Mouse (Mus musculus): ENCODE results near the gene Suco. TPM values are rescaled to one million over a fixed set of nuclear protein-coding genes. Genes with fewer than 3 reads are reported as not detected.

The Suco gene
- total and polyA plus RNA-seq, 3 experiments: 2.0 to 90.6 (median 58.9) TPM

- H3K27me3 ChIP-seq (ENCODE audit: insufficient read depth, low read length): no peaks in the 10 kb centered on the region
- ATAC-seq (ENCODE audit: extremely low read depth, insufficient number of reproducible peaks, low FRiP score, poor library complexity, severe bottlenecking) (peak; percentile 93), DNase-seq (ENCODE audit: low spot score) (peak; percentile 34)
- peak overlapping the region; percentile 10; the same call in 1 of the 2 replicates for H3K4me3 ChIP-seq (ENCODE audit: low read depth, low read length)
- no peaks in the 10 kb centered on the region for H3K36me3 ChIP-seq (replicated peaks)
- no peaks in the 10 kb centered on the region for H3K9me3 ChIP-seq (replicated peaks)
- peak; percentile 61 for TF ChIP-seq TAL1 (conservative IDR thresholded peaks at IDR 0.05; ENCODE audit: low read depth, low read length)
- TF ChIP-seq CTCF (IDR thresholded peaks at IDR 0.05; ENCODE audit: low read depth, low read length): no peak
- peaks cover 67% of the 10 kb centered on the region for H3K4me1 ChIP-seq (ENCODE audit: insufficient read depth, low read depth, low read length)
Observed at GRCm38 (mm10) chr1:161791854-161792686, 84.4 kb downstream of the Suco start.

- H3K36me3 ChIP-seq (replicated peaks): no peaks in the 10 kb centered on the region
- TF ChIP-seq CTCF (IDR thresholded peaks at IDR 0.05; ENCODE audit: low read depth, low read length) (no peak), GATA2 (IDR thresholded peaks at IDR 0.05; ENCODE audit: borderline replicate concordance, low read depth, low read length) (no peak), GATA1 (IDR thresholded peaks at IDR 0.05; ENCODE audit: borderline replicate concordance, low read length) (no peak), TAL1 (conservative IDR thresholded peaks at IDR 0.05; ENCODE audit: low read depth, low read length) (no peak), POLR2AphosphoS5 (IDR thresholded peaks at IDR 0.05; ENCODE audit: insufficient replicate concordance, low read depth, low read length) (no peak)
- H3K9me3 ChIP-seq (replicated peaks): no peaks in the 10 kb centered on the region
- peaks cover 59% of the 10 kb centered on the region for H3K4me1 ChIP-seq (ENCODE audit: insufficient read depth, low read depth, low read length)
- H3K27me3 ChIP-seq (ENCODE audit: insufficient read depth, low read length): no peaks in the 10 kb centered on the region
- no peak for DNase-seq (ENCODE audit: low spot score)
- ATAC-seq (ENCODE audit: extremely low read depth, insufficient number of reproducible peaks, low FRiP score, poor library complexity, severe bottlenecking): no peak
- H3K4me3 ChIP-seq (ENCODE audit: low read depth, low read length): no peak within 1 kb of the TSS
Observed at GRCm38 (mm10) chr1:161788339-161788738, 88.1 kb downstream of the Suco start, which contains the start of gene Fasl. Fasl (minus strand) TSS chr1:161788495.

- no peak for TF ChIP-seq TAL1 (conservative IDR thresholded peaks at IDR 0.05; ENCODE audit: low read depth, low read length)
- no peak for TF ChIP-seq GATA2 (IDR thresholded peaks at IDR 0.05; ENCODE audit: borderline replicate concordance, low read depth, low read length)
- no peak for TF ChIP-seq GATA1 (IDR thresholded peaks at IDR 0.05; ENCODE audit: borderline replicate concordance, low read length)
- no peak for TF ChIP-seq CTCF (IDR thresholded peaks at IDR 0.05; ENCODE audit: low read depth, low read length)
- no peak for TF ChIP-seq POLR2AphosphoS5 (IDR thresholded peaks at IDR 0.05; ENCODE audit: insufficient replicate concordance, low read depth, low read length)
- H3K4me1 ChIP-seq (ENCODE audit: insufficient read depth, low read depth, low read length): peaks cover 25% of the 10 kb centered on the region
- H3K9me3 ChIP-seq (replicated peaks): no peaks in the 10 kb centered on the region
- H3K27me3 ChIP-seq (ENCODE audit: insufficient read depth, low read length): no peaks in the 10 kb centered on the region
- no peaks in the 10 kb centered on the region for H3K36me3 ChIP-seq (replicated peaks)
- no peak overlapping the region for H3K4me3 ChIP-seq (ENCODE audit: low read depth, low read length)
- ATAC-seq (ENCODE audit: extremely low read depth, insufficient number of reproducible peaks, low FRiP score, poor library complexity, severe bottlenecking) (no peak), DNase-seq (ENCODE audit: low spot score) (no peak)
Observed at GRCm38 (mm10) chr1:161782725-161783124, 93.8 kb downstream of the Suco start.

GRCm38 (mm10) chr1:161781594-161781993 is 94.9 kb downstream of the Suco start:
- Histone ChIP-seq H3K9me3 (replicated peaks) (no peaks in the 10 kb centered on the region), H3K36me3 (replicated peaks) (no peaks in the 10 kb centered on the region), H3K4me3 (ENCODE audit: low read depth, low read length) (no peak overlapping the region), H3K27me3 (ENCODE audit: insufficient read depth, low read length) (no peaks in the 10 kb centered on the region), H3K4me1 (ENCODE audit: insufficient read depth, low read depth, low read length) (peaks cover 24% of the 10 kb centered on the region)
- no peak for ATAC-seq (ENCODE audit: extremely low read depth, insufficient number of reproducible peaks, low FRiP score, poor library complexity, severe bottlenecking)
- no peak for DNase-seq (ENCODE audit: low spot score)
- TF ChIP-seq POLR2AphosphoS5 (IDR thresholded peaks at IDR 0.05; ENCODE audit: insufficient replicate concordance, low read depth, low read length) (no peak), CTCF (IDR thresholded peaks at IDR 0.05; ENCODE audit: low read depth, low read length) (no peak), TAL1 (conservative IDR thresholded peaks at IDR 0.05; ENCODE audit: low read depth, low read length) (no peak), GATA1 (IDR thresholded peaks at IDR 0.05; ENCODE audit: borderline replicate concordance, low read length) (no peak), GATA2 (IDR thresholded peaks at IDR 0.05; ENCODE audit: borderline replicate concordance, low read depth, low read length) (no peak)

GRCm38 (mm10) chr1:161779057-161779456 is 97.4 kb downstream of the Suco start:
- ATAC-seq (ENCODE audit: extremely low read depth, insufficient number of reproducible peaks, low FRiP score, poor library complexity, severe bottlenecking) (no peak), DNase-seq (ENCODE audit: low spot score) (no peak)
- peaks cover 17% of the 10 kb centered on the region for H3K4me1 ChIP-seq (ENCODE audit: insufficient read depth, low read depth, low read length)
- TF ChIP-seq TAL1 (conservative IDR thresholded peaks at IDR 0.05; ENCODE audit: low read depth, low read length): no peak
- no peak for TF ChIP-seq GATA2 (IDR thresholded peaks at IDR 0.05; ENCODE audit: borderline replicate concordance, low read depth, low read length)
- TF ChIP-seq POLR2AphosphoS5 (IDR thresholded peaks at IDR 0.05; ENCODE audit: insufficient replicate concordance, low read depth, low read length): no peak
- TF ChIP-seq CTCF (IDR thresholded peaks at IDR 0.05; ENCODE audit: low read depth, low read length): no peak
- TF ChIP-seq GATA1 (IDR thresholded peaks at IDR 0.05; ENCODE audit: borderline replicate concordance, low read length): no peak
- no peaks in the 10 kb centered on the region for H3K27me3 ChIP-seq (ENCODE audit: insufficient read depth, low read length)
- no peak overlapping the region for H3K4me3 ChIP-seq (ENCODE audit: low read depth, low read length)
- H3K9me3 ChIP-seq (replicated peaks): no peaks in the 10 kb centered on the region
- H3K36me3 ChIP-seq (replicated peaks): no peaks in the 10 kb centered on the region

- no peak for ATAC-seq (ENCODE audit: extremely low read depth, insufficient number of reproducible peaks, low FRiP score, poor library complexity, severe bottlenecking)
- H3K4me1 ChIP-seq (ENCODE audit: insufficient read depth, low read depth, low read length): peaks cover 23% of the 10 kb centered on the region
- H3K4me3 ChIP-seq (ENCODE audit: low read depth, low read length): no peak overlapping the region
- no peaks in the 10 kb centered on the region for H3K27me3 ChIP-seq (ENCODE audit: insufficient read depth, low read length)
- DNase-seq (ENCODE audit: low spot score): no peak
- TF ChIP-seq GATA1 (IDR thresholded peaks at IDR 0.05; ENCODE audit: borderline replicate concordance, low read length) (no peak), GATA2 (IDR thresholded peaks at IDR 0.05; ENCODE audit: borderline replicate concordance, low read depth, low read length) (no peak), TAL1 (conservative IDR thresholded peaks at IDR 0.05; ENCODE audit: low read depth, low read length) (no peak), CTCF (IDR thresholded peaks at IDR 0.05; ENCODE audit: low read depth, low read length) (no peak), POLR2AphosphoS5 (IDR thresholded peaks at IDR 0.05; ENCODE audit: insufficient replicate concordance, low read depth, low read length) (no peak)
- no peaks in the 10 kb centered on the region for H3K9me3 ChIP-seq (replicated peaks)
- H3K36me3 ChIP-seq (replicated peaks): no peaks in the 10 kb centered on the region
Observed at GRCm38 (mm10) chr1:161775151-161775550, 101.3 kb downstream of the Suco start.
